Mouse (Mus musculus): Measurements from ENCODE around the gene Hebp2.

GRCm38 (mm10) chr10:18497066-18497465, 48.8 kb downstream of the Hebp2 start:
- TF ChIP-seq CTCF (IDR thresholded peaks at IDR 0.05; ENCODE audit: insufficient read depth, low read depth, low read length) (no peak), POLR2A (IDR thresholded peaks at IDR 0.05; ENCODE audit: insufficient read depth, low read depth, low read length) (no peak)
